In the genomic region with DNA sequence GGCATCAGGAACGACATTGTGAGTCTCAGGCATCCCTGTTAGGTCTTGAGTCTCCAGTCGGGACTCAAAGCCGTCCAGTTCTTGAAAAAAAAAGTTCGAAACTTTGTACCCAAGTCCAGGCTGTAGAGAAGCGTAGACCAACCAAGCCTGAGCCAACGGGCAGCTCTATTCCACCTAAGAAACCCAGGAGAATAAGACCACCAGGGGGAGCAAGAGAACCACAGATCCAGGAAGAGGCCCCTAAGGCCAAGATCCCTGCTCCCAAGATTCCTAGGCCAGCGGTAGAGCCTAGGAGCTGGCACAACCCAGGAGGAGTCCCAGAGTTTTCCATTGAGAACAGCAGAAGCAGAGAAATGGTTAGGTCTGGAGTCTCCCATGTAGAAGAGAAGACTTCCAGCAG, we compare ENCODE assay signal across 8 mouse cellular contexts. TPM values are rescaled to one million over a fixed set of nuclear protein-coding genes. Genes with fewer than 3 reads are reported as not detected.
A peak's percentile ranks its signal among the peaks of the same experiment; 100 is the strongest.
DNase-seq lines count a peak whose midpoint lies in the region; ATAC-seq and TF ChIP-seq lines count a peak whose summit lies in the region.

No protein-coding gene starts in this region.

- ATAC-seq in limb, embryonic 11.5 days (ENCODE audit: insufficient number of reproducible peaks, low FRiP score, low TSS enrichment, low read depth) = no peak; the same call in 1 of the 2 replicates

- H3K4me2 ChIP-seq in limb, embryonic 11.5 days (ENCODE audit: low read depth, severe bottlenecking) = no peak overlapping the region

- no peak overlapping the region for H3K4me3 ChIP-seq in MEL (ENCODE audit: control insufficient read depth in 1 of 2, insufficient read depth in 1 of 2, low read depth in 2 of 2, low read length in 2 of 2)
- H3K4me3 ChIP-seq in kidney, adult 2 months (ENCODE audit: insufficient read depth, low read depth, low read length) = no peak overlapping the region
- no peak overlapping the region for H3K4me3 ChIP-seq in limb, embryonic 11.5 days (ENCODE audit: low read depth, low read length)

- no peak for TF ChIP-seq EP300 in MEL (IDR thresholded peaks at IDR 0.05; ENCODE audit: low read depth in 1 of 2, low read length in 2 of 2)

- no peaks in the 10 kb centered on the region for H3K36me3 ChIP-seq in MEL (ENCODE audit: control insufficient read depth in 1 of 2, insufficient read depth in 2 of 2, low read length in 2 of 2)
- no peaks in the 10 kb centered on the region for H3K36me3 ChIP-seq in kidney, adult 2 months (ENCODE audit: control insufficient read depth, insufficient read depth, low read length)
- H3K36me3 ChIP-seq in limb, embryonic 11.5 days (ENCODE audit: control insufficient read depth, insufficient read depth, low read length) = no peaks in the 10 kb centered on the region

- peak; percentile 83 for TF ChIP-seq RAD21 in MEL (IDR thresholded peaks at IDR 0.05; ENCODE audit: low read depth, low read length)

- 10% methylated on average over 7 of the region's 7 CpGs for WGBS in kidney, adult 2 months
- WGBS in limb, embryonic 11.5 days = 20% methylated on average over 7 of the region's 7 CpGs

- peaks cover 22 to 24% of the 10 kb centered on the region in 2 experiments for H3K27me3 ChIP-seq in MEL (ENCODE audit: control insufficient read depth in 1 of 2, insufficient read depth in 2 of 2, low read length in 2 of 2)
- no peaks in the 10 kb centered on the region; the same call in 1 of the 2 replicates for H3K27me3 ChIP-seq in kidney, adult 2 months (replicated peaks; ENCODE audit: control insufficient read depth, insufficient read depth, low read length)
- H3K27me3 ChIP-seq in limb, embryonic 11.5 days (ENCODE audit: control insufficient read depth, insufficient read depth, low read length) = peaks cover 22% of the 10 kb centered on the region

- DNase-seq in 3T3-L1 (ENCODE audit: low read depth, low spot score) (peak; percentile 88), MEL (ENCODE audit: low read depth, low spot score) (peak; percentile 74)
- peak; percentile 83 for DNase-seq in cerebellum, adult 18-20 months
- DNase-seq in gastrocnemius, adult 18-20 months (ENCODE audit: low spot score) = peak; percentile 79
- DNase-seq in kidney, adult 2 months = peak; percentile 85
- DNase-seq in limb, embryonic 11.5 days (ENCODE audit: low spot score) = peak; percentile 83
- peak; percentile 61 for DNase-seq in retina, adult 2 months (ENCODE audit: low read depth, low spot score)
- peak; percentile 67 for DNase-seq in urinary bladder, postnatal 25 days (ENCODE audit: low spot score)

- H3K27ac ChIP-seq in MEL (ENCODE audit: control insufficient read depth, low read depth, low read length) = no peak overlapping the region
- no peak overlapping the region for H3K27ac ChIP-seq in kidney, adult 2 months (ENCODE audit: insufficient read depth, low read depth, low read length)
- no peak overlapping the region for H3K27ac ChIP-seq in limb, embryonic 11.5 days (replicated peaks; ENCODE audit: low read depth, low read length)

- no peaks in the 10 kb centered on the region for H3K9me3 ChIP-seq in MEL (replicated peaks; ENCODE audit: insufficient read depth, low read length)
- no peaks in the 10 kb centered on the region; the same call in 1 of the 2 replicates for H3K9me3 ChIP-seq in limb, embryonic 11.5 days (ENCODE audit: control insufficient read depth, low read length)

- TF ChIP-seq CTCF in MEL (IDR thresholded peaks at IDR 0.05 in 2 of 3, conservative IDR thresholded peaks at IDR 0.05 in 1 of 3; ENCODE audit: control insufficient read depth in 1 of 3, insufficient read depth in 1 of 3, low read depth in 2 of 3, low read length in 3 of 3, poor library complexity in 1 of 3, severe bottlenecking in 1 of 3) = peak; percentile 74 to 85 (median 75)
- TF ChIP-seq CTCF in kidney, adult 2 months (conservative IDR thresholded peaks at IDR 0.05; ENCODE audit: insufficient read depth, insufficient read length, low read depth, low read length) = peak; percentile 73

- TF ChIP-seq POLR2A in MEL (IDR thresholded peaks at IDR 0.05; ENCODE audit: control insufficient read depth in 1 of 2, insufficient read depth in 1 of 2, low read depth in 1 of 2, low read length in 2 of 2, poor library complexity in 1 of 2) = no peak
- TF ChIP-seq POLR2A in kidney, adult 2 months (IDR thresholded peaks at IDR 0.05; ENCODE audit: low read depth, low read length) = no peak

- no peak overlapping the region for H3K9ac ChIP-seq in MEL (ENCODE audit: control insufficient read depth, low read depth, low read length, poor library complexity, severe bottlenecking)
- no peak overlapping the region for H3K9ac ChIP-seq in limb, embryonic 11.5 days (ENCODE audit: low read length)

- H3K4me1 ChIP-seq in MEL (ENCODE audit: control insufficient read depth in 1 of 2, insufficient read depth in 2 of 2, low read length in 2 of 2) = no peaks in the 10 kb centered on the region
- H3K4me1 ChIP-seq in kidney, adult 2 months (ENCODE audit: control insufficient read depth, insufficient read depth, low read length) = no peaks in the 10 kb centered on the region
- no peaks in the 10 kb centered on the region for H3K4me1 ChIP-seq in limb, embryonic 11.5 days (ENCODE audit: control insufficient read depth, insufficient read depth, low read length)

- H3K79me2 ChIP-seq in MEL (ENCODE audit: control insufficient read depth, insufficient read depth, low read length, poor library complexity) = no peaks in the 10 kb centered on the region

TF ChIP-seq in MEL, 35 proteins besides CTCF, POLR2A, EP300 and RAD21:
- peak; percentile 73 for TF ChIP-seq ZC3H11A (IDR thresholded peaks at IDR 0.05; ENCODE audit: low read depth, low read length)
- TF ChIP-seq SMC3 (IDR thresholded peaks at IDR 0.05; ENCODE audit: low read depth, low read length) = peak; percentile 89
- no peak for TF ChIP-seq BHLHE40 (IDR thresholded peaks at IDR 0.05; ENCODE audit: borderline replicate concordance, low read depth, low read length)

RNA-seq across cellular contexts. Expression of gene Mei1, which starts 4.3 kb away (rescaled TPM):
- total RNA-seq in MEL (2012; rRNA removed) = not detected in 2 replicates
- polyA plus RNA-seq in MEL (2012; ENCODE audit: insufficient read depth in 1 of 2, insufficient read length in 2 of 2, low read depth in 1 of 2, low replicate concordance in 2 of 2, missing spikeins in 1 of 2) = not detected
- under 1 TPM in 1 of 2 experiments, not detected in 1; 0.09 TPM for total RNA-seq in gastrocnemius, adult 18-20 months (2021)
- not detected in 2 replicates for polyA plus RNA-seq in kidney, adult 2 months (2012; rRNA removed)
- 0.05 and 0.14 TPM in 2 replicates for polyA plus RNA-seq in limb, embryonic 11.5 days (2014; fragmentation: Nextera tagmentation; extraction: Ambion mirVana)

RNA-seq across cellular contexts. Expression of gene 4930407I10Rik, which starts 6.6 kb away (rescaled TPM):
- total RNA-seq in MEL (2012; rRNA removed) = not detected in 2 replicates
- polyA plus RNA-seq in MEL (2012; ENCODE audit: insufficient read depth in 1 of 2, insufficient read length in 2 of 2, low read depth in 1 of 2, low replicate concordance in 2 of 2, missing spikeins in 1 of 2) = not detected
- total RNA-seq in gastrocnemius, adult 18-20 months (2021) = not detected
- polyA plus RNA-seq in kidney, adult 2 months (2012; rRNA removed) = 0.01 and 0.02 TPM in 2 replicates
- polyA plus RNA-seq in limb, embryonic 11.5 days (2014; fragmentation: Nextera tagmentation; extraction: Ambion mirVana) = 0.04 TPM in 1 of 2 replicates, not detected in the other

RNA-seq across cellular contexts. Expression of gene Snu13, which starts 18.1 kb away (rescaled TPM):
- total RNA-seq in MEL (2012; rRNA removed) = 262 and 297 TPM in 2 replicates
- polyA plus RNA-seq in MEL (2012; ENCODE audit: insufficient read depth in 1 of 2, insufficient read length in 2 of 2, low read depth in 1 of 2, low replicate concordance in 2 of 2, missing spikeins in 1 of 2) = 100 to 1,000 TPM; 196 to 375 TPM
- 10 to 100 TPM; 48.7 to 51.4 TPM for total RNA-seq in gastrocnemius, adult 18-20 months (2021)
- 48.7 and 58.2 TPM in 2 replicates for polyA plus RNA-seq in kidney, adult 2 months (2012; rRNA removed)
- polyA plus RNA-seq in limb, embryonic 11.5 days (2014; fragmentation: Nextera tagmentation; extraction: Ambion mirVana) = 326 and 338 TPM in 2 replicates

RNA-seq across cellular contexts. Expression of gene Desi1, which starts 31.8 kb away (rescaled TPM):
- total RNA-seq in MEL (2012; rRNA removed) = 22.6 and 26.3 TPM in 2 replicates
- polyA plus RNA-seq in MEL (2012; ENCODE audit: insufficient read depth in 1 of 2, insufficient read length in 2 of 2, low read depth in 1 of 2, low replicate concordance in 2 of 2, missing spikeins in 1 of 2) = 100 to 1,000 TPM in 1 of 2 experiments, not detected in 1; 116 TPM
- total RNA-seq in gastrocnemius, adult 18-20 months (2021) = 10 to 100 TPM; 16.7 to 17.6 TPM
- polyA plus RNA-seq in kidney, adult 2 months (2012; rRNA removed) = 29.0 and 29.8 TPM in 2 replicates
- 34.4 and 37.7 TPM in 2 replicates for polyA plus RNA-seq in limb, embryonic 11.5 days (2014; fragmentation: Nextera tagmentation; extraction: Ambion mirVana)
